Mouse (Mus musculus) lung, adult 10 weeks (tissue): ENCODE results near the gene Ggt5. TPM values are rescaled to one million over a fixed set of nuclear protein-coding genes. Genes with fewer than 3 reads are reported as not detected.

Experiments used
- polyA plus RNA-seq: library from polyadenylated mRNA; stranded (reverse); fragments of 350-450 nt; fragmentation: Illumina TruSeq; extraction: RNeasy Lipid Tissue Mini Kit (QIAGEN cat#74804); gene quantifications from one replicate; pipeline ENCODE4 v1.2.3, GENCODE M21; 2014; ENCODE audit warnings: low read depth, low replicate concordance; ENCODE audit not compliant: insufficient read depth

Gene Ggt5
- 5.4 TPM for polyA plus RNA-seq

GRCm38 (mm10) chr10:75589129-75589528 is at the start of gene Ggt5:
TSS of gene Ggt5 (plus strand) at chr10:75589340.

DNA sequence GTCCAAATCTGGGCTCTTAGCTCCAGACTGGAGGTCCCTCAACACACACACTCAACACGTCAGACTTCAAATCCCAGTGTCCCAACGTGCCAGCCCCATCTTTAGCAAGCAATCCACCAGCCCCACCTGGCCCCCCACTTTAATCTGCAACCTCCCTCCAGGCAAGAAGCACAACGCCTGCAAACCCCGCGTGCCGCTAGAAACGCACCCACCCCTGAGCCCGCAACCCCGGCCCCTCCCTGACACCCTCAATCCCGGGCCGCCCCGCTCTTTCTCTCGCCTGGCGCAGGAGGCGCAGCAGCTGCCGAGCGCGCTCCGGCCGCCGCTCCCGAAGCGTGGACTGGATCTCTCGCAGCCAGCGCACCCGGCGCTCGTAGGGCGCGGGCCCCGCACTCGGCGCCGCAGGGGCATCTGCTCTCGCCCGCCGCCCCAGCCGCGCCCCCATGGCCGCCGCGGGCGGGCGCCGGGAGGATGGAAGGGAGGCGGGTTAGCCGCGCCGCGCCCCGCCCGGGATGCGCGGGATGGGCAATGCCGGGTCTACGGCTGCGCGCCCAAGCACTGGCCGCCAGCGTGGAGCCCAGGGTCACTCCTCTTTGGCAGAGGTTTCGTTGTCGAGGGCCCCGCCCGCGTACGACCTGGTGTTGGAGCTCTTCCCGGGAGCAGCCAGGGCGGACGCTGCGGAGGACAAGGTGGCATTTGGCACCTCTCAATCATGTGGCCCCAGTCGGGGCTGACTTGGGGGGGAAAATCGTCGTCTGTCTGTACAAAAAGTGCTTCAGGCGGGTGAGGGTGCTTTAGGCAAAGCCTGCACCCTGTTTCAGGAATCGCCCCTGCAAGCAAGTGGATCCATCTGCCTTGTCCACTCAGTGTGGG is 29.2 kb upstream of the Ggt5 start, which contains the start of gene Lrrc75b:
Gene Lrrc75b, minus strand, starts transcription at position 655 of the 873 bp plus-strand sequence.

GRCm38 (mm10) chr10:75561071-75561654 is 28.0 kb upstream of the Ggt5 start, which contains the start of gene Ggt1:
TSS of gene Ggt1 (plus strand) at chr10:75561604.

GRCm38 (mm10) chr10:75643741-75644343 is 54.7 kb downstream of the Ggt5 start, which contains the start of gene Susd2:
TSS of gene Susd2 (minus strand) at chr10:75644008.

Other genes starting within 250 kb of the Ggt5 start
- gene Upb1, start 188.2 kb upstream of the Ggt5 start, polyA plus RNA-seq: 0.68 TPM
- 68.0 TPM for gene Snrpd3, start 71.8 kb upstream of the Ggt5 start, polyA plus RNA-seq
- gene Gucd1, start 71.4 kb upstream of the Ggt5 start, polyA plus RNA-seq: 14.2 TPM
- 0.25 TPM for gene Lrrc75b, start 29.0 kb upstream of the Ggt5 start, polyA plus RNA-seq
- gene Ggt1, start 27.7 kb upstream of the Ggt5 start, polyA plus RNA-seq: 1.7 TPM
- gene Susd2, start 54.7 kb downstream of the Ggt5 start, polyA plus RNA-seq: 4.7 TPM
- gene Cabin1, start 175.0 kb downstream of the Ggt5 start, polyA plus RNA-seq: 11.5 TPM
- gene Ddt, start 184.1 kb downstream of the Ggt5 start, polyA plus RNA-seq: 109 TPM
- gene Gm20441, start 191.6 kb downstream of the Ggt5 start, polyA plus RNA-seq: not detected
- 31.9 TPM for gene Gstt3, start 192.1 kb downstream of the Ggt5 start, polyA plus RNA-seq
- 119 TPM for gene Gstt1, start 209.2 kb downstream of the Ggt5 start, polyA plus RNA-seq
- not detected for gene Gstt4, start 233.2 kb downstream of the Ggt5 start, polyA plus RNA-seq
- 32.5 TPM for gene Gstt2, start 248.1 kb downstream of the Ggt5 start, polyA plus RNA-seq